Mouse (Mus musculus) cortical plate, adult 2 months (tissue): ENCODE data around the gene Exoc3l.
"Not testable (repeated sequence)": the region's sequence is repeated elsewhere in the genome, so short reads cannot be mapped to it uniquely, and the experiment has no call there.

Source experiments
- CTCF ChIP-seq: fragments of 200-500 bp; IDR thresholded peaks from 2 replicates; pipeline ENCODE4 v1.5.1; 2011; ENCODE audit warnings: mild to moderate bottlenecking, control low read depth, low read length; ENCODE audit not compliant: insufficient read depth; ENCODE audit errors: extremely low read depth
- POLR2A ChIP-seq: fragments of 200-500 bp; IDR thresholded peaks from 2 replicates; pipeline ENCODE4 v1.6.1; 2011; ENCODE audit warnings: mild to moderate bottlenecking, low read length, control low read depth; ENCODE audit not compliant: insufficient read depth; ENCODE audit errors: extremely low read depth

- TF ChIP-seq CTCF = 0 out of 2 replicates have a peak, but pooled peaks have one; percentile 3
- TF ChIP-seq POLR2A = not testable (repeated sequence)
These were observed 4.1 kb downstream of the Exoc3l start for GRCm38 (mm10) chr8:105291802-105292201.
